Mouse (Mus musculus) MEL (cell line): ENCODE measurements around the gene Aff2. TPM values are rescaled to one million over a fixed set of nuclear protein-coding genes. Genes with fewer than 3 reads are reported as not detected.

Source experiments
- DNase-seq: peaks from one replicate; pipeline ENCODE4 v3.0.0; 2011; ENCODE audit warnings: low read depth, low spot score
- H3K27ac ChIP-seq: 2 replicates; pipeline ENCODE4 v1.5.1; 2012; ENCODE audit warnings: low read depth, mild to moderate bottlenecking, control low read depth, low read length, moderate library complexity; ENCODE audit not compliant: control insufficient read depth
- H3K27me3 ChIP-seq, 2 experiments: fragments of 150-350 bp in 1 of 2; sonication (generic) in 1 of 2; 2 replicates each; pipeline ENCODE4 v1.6.1; 2012; ENCODE audit warnings: low read length in 2 of 2, mild to moderate bottlenecking in 2 of 2, improper control_type of control experiment in 1 of 2, moderate library complexity in 1 of 2; ENCODE audit not compliant: insufficient read depth in 2 of 2, control insufficient read depth in 1 of 2
- H3K36me3 ChIP-seq, 2 experiments: 2 replicates each; pipeline ENCODE4 v1.6.1; 2012 to 2014; ENCODE audit warnings: low read length in 2 of 2, improper control_type of control experiment in 1 of 2, inconsistent platforms in 1 of 2, mild to moderate bottlenecking in 1 of 2; ENCODE audit not compliant: insufficient read depth in 2 of 2, control insufficient read depth in 1 of 2
- H3K4me1 ChIP-seq, 2 experiments: fragments of 150-350 bp in 1 of 2; sonication (generic) in 1 of 2; 2 replicates each; pipeline ENCODE4 v1.6.1; 2012; ENCODE audit warnings: low read length in 2 of 2, improper control_type of control experiment in 1 of 2, mild to moderate bottlenecking in 1 of 2; ENCODE audit not compliant: insufficient read depth in 2 of 2, control insufficient read depth in 1 of 2
- H3K4me3 ChIP-seq, 2 experiments: fragments of 150-350 bp in 1 of 2; sonication (generic) in 1 of 2; 2 replicates each; pipeline ENCODE4 v1.5.1; 2012; ENCODE audit warnings: low read depth in 2 of 2, low read length in 2 of 2, mild to moderate bottlenecking in 2 of 2, moderate library complexity in 2 of 2, control low read depth in 1 of 2, improper control_type of control experiment in 1 of 2; ENCODE audit not compliant: control insufficient read depth in 1 of 2, insufficient read depth in 1 of 2
- H3K79me2 ChIP-seq: 2 replicates; pipeline ENCODE4 v1.6.1; 2012; ENCODE audit warnings: mild to moderate bottlenecking, low read length, moderate library complexity; ENCODE audit not compliant: control insufficient read depth, poor library complexity, insufficient read depth
- H3K9ac ChIP-seq: 2 replicates; pipeline ENCODE4 v1.6.1; 2012; ENCODE audit warnings: low read depth, mild to moderate bottlenecking, control low read depth, low read length, moderate library complexity; ENCODE audit not compliant: control insufficient read depth, poor library complexity, severe bottlenecking
- H3K9me3 ChIP-seq: fragments of 150-350 bp; sonication (generic); replicated peaks from 2 replicates; pipeline ENCODE4 v1.6.1; 2012; ENCODE audit warnings: mild to moderate bottlenecking, low read length, improper control_type of control experiment, moderate library complexity; ENCODE audit not compliant: insufficient read depth
- CHD1 ChIP-seq: IDR thresholded peaks from 2 replicates; pipeline ENCODE4 v1.6.1; 2012; ENCODE audit warnings: low read depth, mild to moderate bottlenecking, inconsistent platforms, low read length, improper control_type of control experiment
- E2F4 ChIP-seq: IDR thresholded peaks from 2 replicates; pipeline ENCODE4 v1.6.1; 2011; ENCODE audit warnings: low read depth, low read length, improper control_type of control experiment, borderline replicate concordance
- ETS1 ChIP-seq: IDR thresholded peaks from 2 replicates; pipeline ENCODE4 v1.6.1; 2012; ENCODE audit warnings: low read depth, mild to moderate bottlenecking, inconsistent platforms, low read length, improper control_type of control experiment, moderate library complexity
- GABPA ChIP-seq: IDR thresholded peaks from 2 replicates; pipeline ENCODE4 v1.6.1; 2012; ENCODE audit warnings: low read depth, mild to moderate bottlenecking, inconsistent platforms, low read length, improper control_type of control experiment, moderate library complexity
- HCFC1 ChIP-seq: IDR thresholded peaks from 2 replicates; pipeline ENCODE4 v1.6.1; 2012; ENCODE audit warnings: low read depth, mild to moderate bottlenecking, inconsistent platforms, low read length, improper control_type of control experiment, moderate library complexity
- MAFK ChIP-seq: IDR thresholded peaks from 2 replicates; pipeline ENCODE4 v1.6.1; 2011; ENCODE audit warnings: low read depth, mild to moderate bottlenecking, low read length, improper control_type of control experiment, borderline replicate concordance
- MAX ChIP-seq: IDR thresholded peaks from 2 replicates; pipeline ENCODE4 v1.6.1; 2011; ENCODE audit warnings: low read length, improper control_type of control experiment
- MAZ ChIP-seq: IDR thresholded peaks from 2 replicates; pipeline ENCODE4 v1.6.1; 2012; ENCODE audit warnings: low read depth, mild to moderate bottlenecking, inconsistent platforms, low read length, improper control_type of control experiment
- MEF2A ChIP-seq: IDR thresholded peaks from 2 replicates; pipeline ENCODE4 v1.6.1; 2014; ENCODE audit warnings: low read depth, mild to moderate bottlenecking, inconsistent platforms, low read length, improper control_type of control experiment; ENCODE audit not compliant: poor library complexity, insufficient replicate concordance, severe bottlenecking; ENCODE audit errors: extremely low read depth
- MXI1 ChIP-seq: IDR thresholded peaks from 2 replicates; pipeline ENCODE4 v1.6.1; 2011; ENCODE audit warnings: mild to moderate bottlenecking, low read depth, low read length, improper control_type of control experiment
- MYB ChIP-seq: IDR thresholded peaks from 2 replicates; pipeline ENCODE4 v1.6.1; 2011; ENCODE audit warnings: mild to moderate bottlenecking, low read depth, low read length, improper control_type of control experiment
- MYC ChIP-seq: IDR thresholded peaks from 2 replicates; pipeline ENCODE4 v1.6.1; 2011; ENCODE audit warnings: low read depth, mild to moderate bottlenecking, low read length, improper control_type of control experiment, moderate library complexity
- NRF1 ChIP-seq: IDR thresholded peaks from 2 replicates; pipeline ENCODE4 v1.6.1; 2014; ENCODE audit warnings: low read depth, mild to moderate bottlenecking, inconsistent platforms, low read length, improper control_type of control experiment, moderate library complexity; ENCODE audit not compliant: poor library complexity, insufficient read depth, severe bottlenecking
- POLR2AphosphoS5 ChIP-seq: IDR thresholded peaks from 2 replicates; pipeline ENCODE4 v1.6.1; 2012; ENCODE audit warnings: low read depth, borderline replicate concordance, mild to moderate bottlenecking, inconsistent platforms, low read length, moderate library complexity, mixed read lengths
- RAD21 ChIP-seq: IDR thresholded peaks from 2 replicates; pipeline ENCODE4 v1.6.1; 2011; ENCODE audit warnings: mild to moderate bottlenecking, low read depth, low read length, improper control_type of control experiment
- SIN3A ChIP-seq: IDR thresholded peaks from 2 replicates; pipeline ENCODE4 v1.6.1; 2012; ENCODE audit warnings: low read length, improper control_type of control experiment, inconsistent platforms
- TAL1 ChIP-seq: IDR thresholded peaks from 2 replicates; pipeline ENCODE4 v1.6.1; 2012; ENCODE audit warnings: mild to moderate bottlenecking, inconsistent platforms, low read length, moderate library complexity, mixed read lengths
- TBP ChIP-seq: IDR thresholded peaks from 2 replicates; pipeline ENCODE4 v1.8.0; 2011; ENCODE audit warnings: low read depth, low read length, improper control_type of control experiment
- USF1 ChIP-seq: IDR thresholded peaks from 2 replicates; pipeline ENCODE4 v1.6.1; 2014; ENCODE audit warnings: low read depth, mild to moderate bottlenecking, inconsistent platforms, low read length, improper control_type of control experiment, moderate library complexity
- ZKSCAN1 ChIP-seq: IDR thresholded peaks from 2 replicates; pipeline ENCODE4 v1.6.1; 2012; ENCODE audit warnings: low read depth, mild to moderate bottlenecking, inconsistent platforms, low read length, improper control_type of control experiment, moderate library complexity
- polyA plus RNA-seq, 2 experiments: library from polyadenylated mRNA; stranded (reverse) in 1 of 2; unstranded in 1 of 2; fragments of >175 nt in 1 of 2; fragments of >200 nt in 1 of 2; gene quantifications; 2 replicates each; pipeline versions ENCODE4 v1.2.1 to v1.2.4; 2012; ENCODE audit warnings: low replicate concordance in 2 of 2, low read depth in 1 of 2; ENCODE audit not compliant: insufficient read length in 2 of 2, insufficient read depth in 1 of 2, missing spikeins in 1 of 2
- total RNA-seq: library from RNA; depleted of rRNA; stranded (reverse); fragments of 300-350 nt; gene quantifications from 2 replicates; pipeline ENCODE4 v1.2.3, GENCODE M21; 2012

Aff2 gene
- total and polyA plus RNA-seq, 3 experiments, result not detected

DNA sequence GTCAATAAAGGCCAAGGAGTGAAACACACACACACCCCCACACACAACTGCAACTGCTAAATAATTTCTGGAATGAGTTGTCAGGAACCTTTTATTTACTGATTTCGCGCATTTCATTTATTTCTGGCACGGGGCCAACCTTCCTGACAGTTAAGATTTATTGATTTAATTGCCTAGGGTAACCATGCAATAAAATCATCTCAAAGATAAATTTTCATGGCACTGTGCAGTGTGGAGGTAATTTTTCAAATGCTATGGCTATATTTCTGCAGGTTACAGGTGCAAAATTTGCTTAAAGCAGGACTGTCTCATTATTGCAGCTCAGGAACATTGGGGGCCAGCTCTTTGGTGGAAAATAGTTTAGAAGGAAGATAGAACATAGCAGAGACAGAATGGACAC, 531.6 kb downstream of the Aff2 start:
- H3K4me1 ChIP-seq, result no peaks in the 10 kb centered on the region
- H3K9ac ChIP-seq, result no peak overlapping the region
- H3K27ac ChIP-seq, result no peak overlapping the region
- TF ChIP-seq USF1, result no peak
- TF ChIP-seq ZKSCAN1, result no peak
- TF ChIP-seq TAL1, result no peak
- no peak for TF ChIP-seq RAD21
- TF ChIP-seq CHD1, result no peak
- no peak for TF ChIP-seq ETS1
- TF ChIP-seq TBP, result no peak
- TF ChIP-seq MAFK, result no peak
- TF ChIP-seq POLR2AphosphoS5, result no peak
- TF ChIP-seq NRF1, result no peak
- no peak for TF ChIP-seq E2F4
- TF ChIP-seq MEF2A, result no peak
- TF ChIP-seq MAX, result no peak
- no peak for TF ChIP-seq MAZ
- TF ChIP-seq MYB, result no peak
- no peak for TF ChIP-seq MYC
- no peak for TF ChIP-seq HCFC1
- no peak for TF ChIP-seq SIN3A
- no peak for TF ChIP-seq GABPA
- no peak for TF ChIP-seq MXI1
- no peaks in the 10 kb centered on the region for H3K36me3 ChIP-seq
- no peak overlapping the region for H3K4me3 ChIP-seq
- no peak for DNase-seq
- H3K9me3 ChIP-seq, result no peaks in the 10 kb centered on the region
- H3K79me2 ChIP-seq, result no peaks in the 10 kb centered on the region
- H3K27me3 ChIP-seq, result no peaks in the 10 kb centered on the region
